In genomic region chr4:133024404-133024803, GRCm38 (mm10) we compare ENCODE assay signal across 9 mouse cellular contexts. TPM values are rescaled to one million over a fixed set of nuclear protein-coding genes. Genes with fewer than 3 reads are reported as not detected.
DNase-seq lines count a peak whose midpoint lies in the region; ATAC-seq and TF ChIP-seq lines count a peak whose summit lies in the region.
"Had no signal": no experiment of that assay in that cellular context is flagged by ENCODE, and none has a peak within 500 bp of the region (broad histone marks: within the 10 kb centered on the region; RNA-seq: fewer than 3 reads in every experiment).

No protein-coding gene starts in this region.

- H3K27ac ChIP-seq in kidney, postnatal 0 days, result peak overlapping the region; percentile 73
- peak overlapping the region; percentile 73 for H3K27ac ChIP-seq in hindbrain, embryonic 16.5 days (ENCODE audit: low read depth, low read length)
- H3K27ac ChIP-seq in neural tube, embryonic 13.5 days (replicated peaks), result peak overlapping the region; percentile 79

- 38% methylated on average over 3 of the region's 4 CpGs for WGBS in kidney, postnatal 0 days
- WGBS in hindbrain, embryonic 16.5 days, result 16% methylated on average over 4 of the region's 4 CpGs
- WGBS in neural tube, embryonic 13.5 days, result 25% methylated on average over 3 of the region's 4 CpGs

- no peak for TF ChIP-seq CTCF in kidney, postnatal 0 days (IDR thresholded peaks at IDR 0.05; ENCODE audit: low read depth)

- H3K27me3 ChIP-seq in kidney, postnatal 0 days (ENCODE audit: insufficient read depth, low read length), result no peaks in the 10 kb centered on the region
- no peaks in the 10 kb centered on the region for H3K27me3 ChIP-seq in hindbrain, embryonic 16.5 days (replicated peaks; ENCODE audit: control insufficient read depth, insufficient read depth, low read length)
- no peaks in the 10 kb centered on the region for H3K27me3 ChIP-seq in neural tube, embryonic 13.5 days

- no peaks in the 10 kb centered on the region for H3K9me3 ChIP-seq in kidney, postnatal 0 days (replicated peaks; ENCODE audit: low read length)
- no peaks in the 10 kb centered on the region for H3K9me3 ChIP-seq in hindbrain, embryonic 16.5 days (ENCODE audit: control insufficient read depth, low read length)
- no peaks in the 10 kb centered on the region for H3K9me3 ChIP-seq in neural tube, embryonic 13.5 days

- peaks cover 9% of the 10 kb centered on the region for H3K36me3 ChIP-seq in kidney, postnatal 0 days (ENCODE audit: insufficient read depth, low read length)
- H3K36me3 ChIP-seq in hindbrain, embryonic 16.5 days (ENCODE audit: control insufficient read depth, insufficient read depth, low read length), result no peaks in the 10 kb centered on the region
- H3K36me3 ChIP-seq in neural tube, embryonic 13.5 days, result no peaks in the 10 kb centered on the region; the same call in 1 of the 2 replicates

- no peak overlapping the region; the same call in 1 of the 2 replicates for H3K9ac ChIP-seq in kidney, postnatal 0 days (ENCODE audit: low read depth, low read length)
- H3K9ac ChIP-seq in hindbrain, embryonic 16.5 days (ENCODE audit: low read depth, low read length), result no peak overlapping the region; the same call in 1 of the 2 replicates
- peak overlapping the region; percentile 23; the same call in 1 of the 2 replicates for H3K9ac ChIP-seq in neural tube, embryonic 13.5 days

- H3K4me2 ChIP-seq in kidney, postnatal 0 days (ENCODE audit: low read length), result peak overlapping the region; percentile 25; the same call in 1 of the 2 replicates
- no peak overlapping the region for H3K4me2 ChIP-seq in hindbrain, embryonic 16.5 days (ENCODE audit: low read length)
- H3K4me2 ChIP-seq in neural tube, embryonic 13.5 days, result peak overlapping the region; percentile 33; the same call in 1 of the 2 replicates

- H3K4me1 ChIP-seq in kidney, postnatal 0 days (replicated peaks; ENCODE audit: insufficient read depth, low read length), result peaks cover 61% of the 10 kb centered on the region
- peaks cover 74% of the 10 kb centered on the region for H3K4me1 ChIP-seq in hindbrain, embryonic 16.5 days (ENCODE audit: control insufficient read depth, insufficient read depth, low read depth, low read length)
- H3K4me1 ChIP-seq in neural tube, embryonic 13.5 days (replicated peaks), result peaks cover 87% of the 10 kb centered on the region

- DNase-seq in cerebellum, adult 11-12 months, result peak; percentile 38
- DNase-seq in cerebellum, postnatal 36 days, result no peak
- no peak for DNase-seq in kidney, postnatal 0 days (ENCODE audit: low spot score)
- no peak for DNase-seq in kidney, adult 18-20 months
- DNase-seq in lung, postnatal 14 days, result no peak
- DNase-seq: right cerebral cortex, postnatal 25 days had no signal

- H3K4me3 ChIP-seq in kidney, postnatal 0 days (replicated peaks; ENCODE audit: low read depth, low read length), result no peak overlapping the region
- H3K4me3 ChIP-seq in hindbrain, embryonic 16.5 days (ENCODE audit: low read length), result no peak overlapping the region
- H3K4me3 ChIP-seq in neural tube, embryonic 13.5 days, result no peak overlapping the region

- no peak for ATAC-seq in kidney, postnatal 0 days (replicated peaks; ENCODE audit: low FRiP score, low read depth)
- 0 out of 2 replicates have a peak, but pooled peaks have one; percentile 9 for ATAC-seq in hindbrain, embryonic 16.5 days
- no peak; the same call in 1 of the 2 replicates for ATAC-seq in neural tube, embryonic 13.5 days (ENCODE audit: low read depth)
- ATAC-seq in frontal cortex, adult (ENCODE audit: low TSS enrichment), result no peak

RNA-seq across cellular contexts. Expression of gene Ahdc1, which starts 13.3 kb away (rescaled TPM):
- 6.4 and 6.7 TPM in 2 replicates for polyA plus RNA-seq in kidney, postnatal 0 days (2015; fragmentation: Nextera tagmentation; extraction: Ambion mirVana)
- 10.4 and 11.6 TPM in 2 replicates for polyA plus RNA-seq in hindbrain, embryonic 16.5 days (2015; fragmentation: Nextera tagmentation; extraction: Ambion mirVana)
- polyA plus RNA-seq in neural tube, embryonic 13.5 days (2015; fragmentation: Nextera tagmentation; extraction: Ambion mirVana), result 9.4 and 9.9 TPM in 2 replicates

RNA-seq across cellular contexts. Expression of gene Fgr, which starts 50.5 kb away (rescaled TPM):
- polyA plus RNA-seq in kidney, postnatal 0 days (2015; fragmentation: Nextera tagmentation; extraction: Ambion mirVana), result 0.47 and 0.51 TPM in 2 replicates
- 0.16 and 0.23 TPM in 2 replicates for polyA plus RNA-seq in hindbrain, embryonic 16.5 days (2015; fragmentation: Nextera tagmentation; extraction: Ambion mirVana)
- not detected in 2 replicates for polyA plus RNA-seq in neural tube, embryonic 13.5 days (2015; fragmentation: Nextera tagmentation; extraction: Ambion mirVana)
